Comparison of ENCODE assay signal across 8 mouse cellular contexts in the genomic region with DNA sequence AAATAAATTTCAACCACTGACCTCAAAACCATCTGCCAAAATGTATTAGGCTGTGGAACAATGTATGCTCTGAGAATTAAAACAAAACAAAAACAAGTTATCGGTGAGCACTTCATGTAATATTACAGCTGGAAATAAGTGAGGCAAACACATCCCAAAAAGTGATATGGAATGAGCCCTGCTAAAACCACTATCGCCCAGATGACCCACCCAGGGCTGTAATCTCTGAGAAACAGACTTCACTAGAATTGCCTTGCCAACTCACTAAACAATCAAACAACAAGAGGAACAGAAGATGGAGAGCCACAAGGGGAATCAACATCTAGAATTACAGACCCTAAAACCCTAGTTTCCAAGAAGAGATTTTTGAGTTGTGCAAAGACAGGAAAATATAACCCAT. TPM values are rescaled to one million over a fixed set of nuclear protein-coding genes. Genes with fewer than 3 reads are reported as not detected.
DNase-seq lines count a peak whose midpoint lies in the region; ATAC-seq and TF ChIP-seq lines count a peak whose summit lies in the region.

No protein-coding gene starts in this region.

- no peak for DNase-seq in heart, embryonic 10.5 days (ENCODE audit: low spot score)
- DNase-seq in heart, postnatal 25 days (ENCODE audit: low spot score) = no peak
- peak; percentile 23 for DNase-seq in MN1 (ENCODE audit: low spot score)
- DNase-seq in adrenal gland, adult 2 months = no peak
- no peak for DNase-seq in cerebellum, adult 2 months

- no peaks in the 10 kb centered on the region for H3K27me3 ChIP-seq in heart, embryonic 10.5 days (ENCODE audit: insufficient read depth, poor library complexity, severe bottlenecking)
- no peaks in the 10 kb centered on the region for H3K27me3 ChIP-seq in cerebellum, adult 2 months (ENCODE audit: control insufficient read depth, insufficient read depth, low read length)

- TF ChIP-seq POLR2A in cerebellum, adult 2 months (IDR thresholded peaks at IDR 0.05; ENCODE audit: borderline replicate concordance, insufficient read depth, low read length) = no peak

- peak overlapping the region; percentile 82 for H3K4me3 ChIP-seq in heart, embryonic 10.5 days
- no peak overlapping the region for H3K4me3 ChIP-seq in cerebellum, adult 2 months (replicated peaks; ENCODE audit: insufficient read depth, low read depth, low read length)

- peaks cover 24% of the 10 kb centered on the region for H3K4me1 ChIP-seq in heart, embryonic 10.5 days
- no peaks in the 10 kb centered on the region; the same call in 1 of the 2 replicates for H3K4me1 ChIP-seq in cerebellum, adult 2 months (ENCODE audit: control insufficient read depth, insufficient read depth, low read length)

- intact Hi-C loops in heart, postnatal 25 days (cut with DNase I) = loop anchor here (10.0 kb wide), 1 partner anchor 1087 kb away; no protein-coding TSS in a partner anchor

- 77% methylated on average over 2 of the region's 2 CpGs for WGBS in heart, embryonic 10.5 days
- 90% methylated on average over 2 of the region's 2 CpGs for WGBS in cerebellum, adult 2 months

- no peaks in the 10 kb centered on the region for H3K9me3 ChIP-seq in heart, embryonic 10.5 days

- H3K36me3 ChIP-seq in heart, embryonic 10.5 days = peaks cover 3% of the 10 kb centered on the region; the same call in 1 of the 2 replicates

- H3K27ac ChIP-seq in heart, embryonic 10.5 days = peak overlapping the region; percentile 92
- H3K27ac ChIP-seq in cerebellum, adult 2 months (ENCODE audit: insufficient read depth, low read length) = no peak overlapping the region

- ATAC-seq in hematopoietic stem cell, adult 5-6 weeks (replicated peaks in 1 of 2; ENCODE audit: insufficient read depth in 1 of 2, low FRiP score in 2 of 2, low TSS enrichment in 1 of 2, low read depth in 1 of 2, poor library complexity in 2 of 2, severe bottlenecking in 2 of 2) = peak; percentile 38 to 47; a peak in 2 of 4 replicates
- peak; percentile 73 for ATAC-seq in megakaryocyte progenitor cell, adult 5-6 weeks (replicated peaks; ENCODE audit: poor library complexity)
- no peak for ATAC-seq in frontal cortex, adult (ENCODE audit: low TSS enrichment)

- TF ChIP-seq CTCF in cerebellum, adult 2 months (IDR thresholded peaks at IDR 0.05; ENCODE audit: borderline replicate concordance, insufficient read depth, low read depth, low read length) = no peak

RNA-seq across cellular contexts. Expression of a gene that starts 0.8 kb away (rescaled TPM):
- polyA plus RNA-seq in heart, embryonic 10.5 days (2016; fragmentation: Nextera tagmentation; extraction: Ambion mirVana) = 105 and 108 TPM in 2 replicates
- 10 to 100 TPM; 42.3 to 48.2 TPM for total RNA-seq in heart, postnatal 25 days (2021)
- total RNA-seq in hematopoietic stem cell, adult 5-6 weeks (2017) = 75.9 and 99.0 TPM in 2 replicates
- 50.8 and 58.2 TPM in 2 replicates for total RNA-seq in megakaryocyte progenitor cell, adult 5-6 weeks (2015)
- total RNA-seq in megakaryocyte progenitor cell, adult 5-6 weeks (2017) = 88.4 and 101 TPM in 2 replicates
- total RNA-seq in adrenal gland, adult 2 months (2021) = 10 to 100 TPM; 40.7 to 41.1 TPM
- polyA plus RNA-seq in adrenal gland, adult 2 months (2012; rRNA removed) = 3.3 and 3.8 TPM in 2 replicates
- 29.1 and 29.8 TPM in 2 replicates for polyA plus RNA-seq in cerebellum, adult 2 months (2012; rRNA removed)
